In the genomic region with DNA sequence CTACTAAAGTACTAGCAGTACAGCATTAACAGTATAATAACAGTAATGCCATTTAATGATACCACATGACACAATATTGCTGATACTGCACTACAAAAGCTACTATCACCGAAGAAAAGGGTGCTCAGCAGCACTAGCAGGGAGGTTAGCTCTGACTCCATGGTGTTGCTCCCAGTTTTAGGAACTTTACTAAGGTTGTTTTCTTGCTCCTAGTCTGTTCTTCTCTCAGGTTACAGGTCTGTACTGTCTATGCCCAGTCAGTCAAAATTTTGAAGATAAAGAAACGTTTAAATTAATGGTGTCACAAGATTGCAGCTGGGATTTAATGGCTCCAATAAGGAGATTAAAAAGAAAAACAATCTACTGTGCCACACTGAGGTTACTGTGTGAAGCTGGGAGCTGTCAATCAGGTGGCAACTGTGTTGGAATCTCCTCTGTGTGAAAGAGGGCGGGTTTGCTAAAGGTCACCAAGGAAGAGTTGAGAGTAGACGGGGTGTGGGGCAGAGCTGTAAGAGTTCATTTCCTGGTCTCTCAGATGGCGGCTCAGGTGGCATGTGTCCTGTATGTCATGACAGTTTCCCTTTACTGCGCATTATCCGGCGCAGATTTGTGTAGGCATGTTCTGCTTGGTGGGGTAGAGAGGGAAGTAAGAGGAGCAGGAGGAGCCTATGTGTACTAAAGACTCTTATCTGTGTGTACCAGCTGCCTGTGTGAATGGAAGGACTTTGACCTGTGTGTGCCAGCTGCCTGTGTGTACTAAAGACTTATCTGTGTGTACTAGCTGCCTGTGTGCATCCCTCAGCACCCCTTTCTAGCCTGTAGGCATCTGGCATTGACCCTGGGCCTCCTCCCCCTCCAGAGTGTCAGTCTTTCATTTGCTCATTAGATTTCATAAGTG, we compare ENCODE assay signal across 14 mouse cellular contexts.
A peak's percentile ranks its signal among the peaks of the same experiment; 100 is the strongest.
DNase-seq lines count a peak whose midpoint lies in the region; ATAC-seq lines count a peak whose summit lies in the region.
"Had no signal": no experiment of that assay in that cellular context is flagged by ENCODE, and none has a peak within 500 bp of the region (broad histone marks: within the 10 kb centered on the region; RNA-seq: fewer than 3 reads in every experiment).

No protein-coding gene starts in this region.

- H3K27ac ChIP-seq in intestine, embryonic 16.5 days (ENCODE audit: low read length), result peak overlapping the region; percentile 44
- H3K27ac ChIP-seq: left cerebral cortex, adult 2 months; lung, embryonic 15.5 days; neural tube, embryonic 15.5 days had no signal

- peak; percentile 44 for DNase-seq in kidney, postnatal 14 days
- DNase-seq in gastrocnemius, adult 8-10 months (ENCODE audit: low spot score in 2 of 2), result no peak
- DNase-seq in layer of hippocampus, adult 18-20 months (ENCODE audit: low spot score in 2 of 2), result no peak
- DNase-seq in urinary bladder, postnatal 25 days (ENCODE audit: low spot score), result no peak
- DNase-seq: adrenal gland, postnatal 36 days; cerebellum, adult 11-12 months had no signal

- H3K4me2 ChIP-seq in intestine, embryonic 16.5 days (ENCODE audit: low read depth, low read length), result no peak overlapping the region
- H3K4me2 ChIP-seq: heart, embryonic 11.5 days; lung, embryonic 15.5 days; neural tube, embryonic 15.5 days had no signal

- no peaks in the 10 kb centered on the region for H3K9me3 ChIP-seq in intestine, embryonic 16.5 days (ENCODE audit: control insufficient read depth, low read length)
- H3K9me3 ChIP-seq: lung, embryonic 15.5 days; neural tube, embryonic 15.5 days had no signal

- peak; percentile 43 for ATAC-seq in granulocyte monocyte progenitor cell, adult 5-6 weeks (replicated peaks; ENCODE audit: poor library complexity, severe bottlenecking)
- ATAC-seq in intestine, embryonic 16.5 days, result peak; percentile 97
- peak; percentile 59; the same call in 1 of the 2 replicates for ATAC-seq in megakaryocyte-erythroid progenitor cell, adult 5-6 weeks (replicated peaks; ENCODE audit: low FRiP score, low TSS enrichment, poor library complexity, severe bottlenecking)
- ATAC-seq: hindbrain, embryonic 16.5 days had no signal

- WGBS in intestine, embryonic 16.5 days, result 59% methylated on average over 8 of the region's 8 CpGs

- H3K9ac ChIP-seq in intestine, embryonic 16.5 days (ENCODE audit: low read depth, low read length), result no peak overlapping the region
- H3K9ac ChIP-seq: lung, embryonic 15.5 days; neural tube, embryonic 15.5 days had no signal

- H3K36me3 ChIP-seq in intestine, embryonic 16.5 days (ENCODE audit: control insufficient read depth, insufficient read depth, low read length), result no peaks in the 10 kb centered on the region
- H3K36me3 ChIP-seq: lung, embryonic 15.5 days; neural tube, embryonic 15.5 days had no signal

- no peak overlapping the region for H3K4me3 ChIP-seq in intestine, embryonic 16.5 days (ENCODE audit: low read length)
- H3K4me3 ChIP-seq: left cerebral cortex, adult 2 months; lung, embryonic 15.5 days; neural tube, embryonic 15.5 days had no signal

- H3K27me3 ChIP-seq in intestine, embryonic 16.5 days (replicated peaks; ENCODE audit: control insufficient read depth, insufficient read depth, low read length), result no peaks in the 10 kb centered on the region
- H3K27me3 ChIP-seq: lung, embryonic 15.5 days; neural tube, embryonic 15.5 days had no signal

- no peaks in the 10 kb centered on the region for H3K4me1 ChIP-seq in intestine, embryonic 16.5 days (ENCODE audit: control insufficient read depth, insufficient read depth, low read length)
- H3K4me1 ChIP-seq: lung, embryonic 15.5 days; neural tube, embryonic 15.5 days had no signal

Comparison
In these comparisons a context has a peak if more than half of its experiments do, and no peak if none do; other contexts are left out.
1. ATAC-seq: peak in every context shown above with its lines; median percentile 97 in intestine, embryonic 16.5 days; 59 in megakaryocyte-erythroid progenitor cell, adult 5-6 weeks; 43 in granulocyte monocyte progenitor cell, adult 5-6 weeks.